Mouse (Mus musculus) midbrain, embryonic 14.5 days (tissue): Measurements from ENCODE around the gene Phtf1. TPM values are rescaled to one million over a fixed set of nuclear protein-coding genes. Genes with fewer than 3 reads are reported as not detected.

ENCODE experiments used
- ATAC-seq: fragments of 200-750 bp; cut with Nextera tagmentation; 2 replicates; pipeline ENCODE4 v1.8.0; 2017; ENCODE audit warnings: moderate number of reproducible peaks, moderate library complexity; ENCODE audit not compliant: low FRiP score, low TSS enrichment
- DNase-seq: peaks from one replicate; pipeline ENCODE4 v3.0.0-alpha.2; 2015
- H3K27ac ChIP-seq: fragments of 300-500 bp; sonication (generic); replicated peaks from 2 replicates; pipeline ENCODE4 v1.5.1; 2014; ENCODE audit warnings: mild to moderate bottlenecking, low read depth, low read length, moderate library complexity
- H3K27me3 ChIP-seq: fragments of 300-500 bp; sonication (generic); 2 replicates; pipeline ENCODE4 v1.6.1; 2014; ENCODE audit warnings: low read length, control low read depth, mixed read lengths; ENCODE audit not compliant: control insufficient read depth, insufficient read depth
- H3K36me3 ChIP-seq: fragments of 300-500 bp; sonication (generic); 2 replicates; pipeline ENCODE4 v1.6.1; 2014; ENCODE audit warnings: low read length, control low read depth; ENCODE audit not compliant: control insufficient read depth, insufficient read depth
- H3K4me1 ChIP-seq: fragments of 300-500 bp; sonication (generic); 2 replicates; pipeline ENCODE4 v1.6.1; 2014; ENCODE audit warnings: mild to moderate bottlenecking, antibody characterized with exemption, low read length, control low read depth; ENCODE audit not compliant: control insufficient read depth, insufficient read depth
- H3K4me2 ChIP-seq: fragments of 300-500 bp; sonication (generic); 2 replicates; pipeline ENCODE4 v1.6.1; 2014; ENCODE audit warnings: mild to moderate bottlenecking, low read length, moderate library complexity
- H3K4me3 ChIP-seq: fragments of 300-500 bp; sonication (generic); replicated peaks from 2 replicates; pipeline ENCODE4 v1.5.1; 2014; ENCODE audit warnings: low read depth, low read length
- H3K9ac ChIP-seq: fragments of 300-500 bp; sonication (generic); replicated peaks from 2 replicates; pipeline ENCODE4 v1.6.1; 2014; ENCODE audit warnings: mild to moderate bottlenecking, low read length, moderate library complexity
- H3K9me3 ChIP-seq: fragments of 300-500 bp; sonication (generic); 2 replicates; pipeline ENCODE4 v1.6.1; 2016; ENCODE audit warnings: low read length, control low read depth, mixed read lengths; ENCODE audit not compliant: control insufficient read depth
- WGBS: fragments of 180-500 bp; shearing (Covaris S2); extraction: QIAGEN DNeasy Blood & Tissue Kit; methylation state at CpG from one replicate; pipeline ENCODE4 v1.1.7; 2014; 5-methylcytosine and 5-hydroxymethylcytosine counted together
- polyA plus RNA-seq: library from polyadenylated mRNA; unstranded; fragments of >200 nt; fragmentation: Nextera tagmentation; extraction: Ambion mirVana; gene quantifications from 2 replicates; pipeline ENCODE4 v1.2.1, GENCODE M21; 2014

Gene Phtf1
- polyA plus RNA-seq: 24.7 and 35.9 TPM in 2 replicates

DNA sequence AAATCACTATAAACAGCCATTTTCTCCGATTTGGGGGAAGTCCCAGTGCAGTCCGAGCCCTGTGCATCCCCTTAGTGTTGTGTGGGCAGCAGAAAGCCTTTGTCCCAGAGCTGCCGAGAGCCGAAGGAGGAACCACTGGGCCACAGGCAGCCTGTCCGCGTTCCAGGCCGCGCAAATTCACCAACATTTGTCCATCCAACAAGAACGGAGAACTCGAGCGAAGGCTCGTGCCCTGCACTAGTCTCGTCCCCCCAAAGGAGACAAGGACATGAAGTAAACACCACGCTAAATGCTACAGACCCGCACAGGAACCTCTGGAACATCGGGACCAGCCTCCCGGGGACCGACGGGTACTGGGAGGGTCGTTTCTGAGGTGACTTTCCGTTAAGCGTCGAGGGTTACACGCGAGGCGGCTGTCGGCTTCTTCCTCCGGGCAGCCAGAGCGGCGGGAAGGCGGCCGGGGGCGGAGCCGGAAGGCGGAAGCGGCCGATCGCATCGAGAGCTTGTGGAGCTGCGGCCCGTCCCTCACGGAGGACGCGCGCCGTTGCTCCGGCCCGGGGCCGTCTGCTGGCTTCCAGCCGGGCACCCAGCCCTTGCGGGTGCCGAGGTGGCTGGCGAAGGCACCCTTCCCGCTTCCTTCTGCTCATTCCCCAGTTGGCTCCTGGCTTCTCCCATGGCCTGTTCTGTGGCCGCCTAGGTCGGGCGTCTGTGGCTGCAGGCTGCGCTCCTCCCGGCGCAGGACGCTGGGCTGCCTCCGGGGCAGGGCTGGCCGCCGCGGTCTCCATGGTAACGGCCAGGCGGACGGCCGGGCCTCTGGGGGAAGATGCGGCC, at the start of gene Phtf1:
Gene Phtf1 (plus strand): TSS at position 250 of the 831 bp plus-strand sequence.
- under 1% methylated on average over 70 of the region's 70 CpGs for WGBS
- ATAC-seq: peak; percentile 96
- H3K4me3 ChIP-seq: peak within 1 kb of the TSS; percentile 88

DNA sequence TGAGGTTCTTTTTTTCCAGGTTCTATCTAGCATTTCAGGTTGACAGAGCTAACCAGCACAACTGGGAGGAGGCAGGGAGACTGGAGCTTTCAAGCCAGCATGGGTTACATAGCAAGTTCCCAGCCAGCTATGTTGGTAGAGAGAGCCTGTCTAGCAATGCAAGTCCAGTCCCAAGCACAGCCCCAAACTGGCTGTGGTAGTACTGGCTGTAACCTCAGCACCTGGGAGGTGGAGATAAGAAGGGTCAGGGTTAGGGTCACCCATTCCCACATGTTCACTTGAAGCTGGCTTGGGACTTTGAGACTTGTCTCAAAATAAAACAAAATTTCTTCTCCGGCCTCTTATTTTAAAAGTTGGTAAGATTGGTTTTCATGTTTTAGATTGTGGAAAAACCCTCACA, 47.8 kb upstream of the Phtf1 start:
- ATAC-seq (no peak), DNase-seq (no peak)
- Histone ChIP-seq H3K4me2 (no peak overlapping the region), H3K9me3 (no peaks in the 10 kb centered on the region), H3K4me3 (no peak overlapping the region), H3K36me3 (no peaks in the 10 kb centered on the region), H3K4me1 (peaks cover 24% of the 10 kb centered on the region), H3K9ac (no peak overlapping the region), H3K27me3 (no peaks in the 10 kb centered on the region), H3K27ac (no peak overlapping the region)
- 98% methylated on average over 1 of the region's 1 CpGs for WGBS

More for the DNA sequence above, at the start of gene Phtf1:
- Histone ChIP-seq H3K27me3 (no peaks in the 10 kb centered on the region), H3K4me2 (peak within 1 kb of the TSS; percentile 88), H3K4me1 (peaks cover 21% of the 10 kb centered on the region), H3K36me3 (peaks cover 20% of the 10 kb centered on the region), H3K27ac (peak within 1 kb of the TSS; percentile 98), H3K9me3 (no peaks in the 10 kb centered on the region), H3K9ac (peak within 1 kb of the TSS; percentile 95)
- peak; percentile 92 for DNase-seq

DNA sequence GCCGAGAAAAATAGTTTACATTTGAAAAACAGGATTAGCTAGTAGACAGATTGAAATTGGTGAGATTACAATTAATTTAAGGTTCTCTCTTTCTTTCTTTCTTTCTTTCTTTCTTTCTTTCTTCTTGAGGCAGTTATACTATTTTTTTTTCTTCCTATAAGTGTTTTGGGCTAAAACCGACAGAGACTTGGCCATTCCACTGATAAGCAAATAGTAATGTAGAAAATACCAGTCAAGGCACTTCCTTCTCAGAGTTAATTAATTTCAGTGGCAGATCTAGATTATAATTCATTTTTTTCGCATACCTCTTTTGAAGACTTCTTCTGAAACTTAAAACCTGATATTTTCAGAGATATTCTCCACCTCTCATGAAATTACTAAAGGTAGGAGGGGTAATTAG, 42.6 kb upstream of the Phtf1 start:
- Histone ChIP-seq H3K4me2 (no peak overlapping the region), H3K9me3 (no peaks in the 10 kb centered on the region), H3K27me3 (no peaks in the 10 kb centered on the region), H3K4me1 (peaks cover 13% of the 10 kb centered on the region; the same call in 1 of the 2 replicates), H3K27ac (no peak overlapping the region), H3K36me3 (peaks cover 8% of the 10 kb centered on the region; the same call in 1 of the 2 replicates), H3K4me3 (no peak overlapping the region), H3K9ac (no peak overlapping the region)
- DNase-seq (no peak), ATAC-seq (no peak)
- WGBS: 59% methylated on average over 3 of the region's 3 CpGs

DNA sequence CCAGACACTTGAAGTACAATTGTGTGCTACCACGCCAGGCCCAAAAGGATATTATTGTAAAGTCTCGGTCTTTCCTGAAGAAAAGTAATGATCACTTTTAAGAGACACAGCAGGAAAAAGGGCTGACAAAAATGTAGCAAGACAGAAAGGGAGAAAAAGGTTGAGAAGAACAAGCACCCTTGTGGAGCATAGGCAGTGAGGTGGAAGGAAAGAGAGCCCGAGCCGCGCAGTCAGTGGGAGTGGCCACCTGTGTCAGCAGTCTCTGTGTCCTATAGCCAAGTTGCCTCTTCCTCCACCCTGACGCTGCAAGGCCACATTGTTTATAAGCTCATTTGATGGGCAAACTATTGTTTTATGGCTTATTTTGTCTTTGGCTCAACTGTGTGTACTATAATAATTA, 40.4 kb upstream of the Phtf1 start:
- Histone ChIP-seq H3K9ac (no peak overlapping the region), H3K27me3 (no peaks in the 10 kb centered on the region), H3K4me3 (no peak overlapping the region), H3K9me3 (no peaks in the 10 kb centered on the region), H3K36me3 (peaks cover 15% of the 10 kb centered on the region), H3K4me2 (no peak overlapping the region), H3K27ac (no peak overlapping the region), H3K4me1 (peaks cover 11% of the 10 kb centered on the region; the same call in 1 of the 2 replicates)
- ATAC-seq (no peak), DNase-seq (no peak)
- WGBS: 72% methylated on average over 6 of the region's 6 CpGs

DNA sequence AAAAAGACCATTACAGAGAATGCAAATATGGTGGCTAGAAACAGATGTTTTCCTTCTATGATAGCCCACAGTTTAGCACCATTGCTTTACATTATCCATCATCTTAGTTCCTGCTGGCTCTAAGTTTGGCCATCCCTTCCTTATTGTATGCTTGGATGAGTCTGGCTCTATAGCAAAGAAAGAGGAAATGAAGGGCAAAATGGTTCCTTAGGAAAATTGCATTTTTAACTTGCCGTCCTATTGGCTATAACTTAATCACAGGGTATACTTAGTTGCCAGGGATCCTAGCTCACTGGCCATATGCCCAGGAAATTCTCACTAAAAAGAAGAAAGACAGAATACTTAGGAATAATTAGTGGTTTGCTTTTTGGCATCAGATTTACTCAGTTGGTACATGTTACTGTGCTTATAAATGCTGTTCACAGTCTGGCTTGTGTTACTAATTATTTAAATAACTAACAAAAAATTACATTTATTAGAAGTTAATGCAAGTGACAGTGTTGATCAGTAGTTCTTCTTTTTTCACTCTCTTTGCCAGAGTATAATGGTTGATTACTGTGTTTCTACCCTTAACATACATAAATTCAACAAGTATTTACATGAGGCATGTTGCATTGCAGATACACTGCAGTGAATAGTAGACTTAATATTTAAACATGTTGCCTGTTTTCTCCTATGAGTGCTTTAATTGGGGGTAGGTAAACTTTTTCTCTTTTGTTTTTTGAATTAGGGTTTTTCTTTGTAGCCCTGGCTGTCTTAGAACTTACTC, 22.9 kb upstream of the Phtf1 start:
- Histone ChIP-seq H3K9ac (no peak overlapping the region), H3K36me3 (no peaks in the 10 kb centered on the region), H3K9me3 (no peaks in the 10 kb centered on the region), H3K27me3 (no peaks in the 10 kb centered on the region), H3K4me2 (no peak overlapping the region), H3K4me3 (no peak overlapping the region), H3K4me1 (no peaks in the 10 kb centered on the region), H3K27ac (no peak overlapping the region)
- peak; percentile 43 for DNase-seq
- ATAC-seq: no peak
- WGBS: 87% methylated on average over 1 of the region's 1 CpGs

DNA sequence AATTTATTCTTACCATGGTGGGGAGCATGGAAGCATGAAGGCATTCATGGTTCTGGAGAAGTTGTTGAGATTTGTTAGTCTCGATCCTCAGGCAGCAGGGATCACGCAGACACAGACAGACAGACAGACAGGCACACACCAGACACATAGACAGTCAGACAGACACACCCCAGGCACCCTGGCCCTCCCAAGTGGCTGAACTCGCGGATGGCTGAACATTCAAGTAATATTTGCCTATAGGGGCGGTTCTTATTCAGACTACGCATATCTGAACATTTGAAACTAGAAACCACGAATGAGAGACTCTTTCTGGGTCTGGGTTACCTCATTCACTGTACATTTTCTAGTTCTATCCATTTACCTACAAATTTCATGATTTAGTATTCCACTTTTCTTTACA, 19.2 kb upstream of the Phtf1 start:
- H3K9ac ChIP-seq: no peak overlapping the region

DNA sequence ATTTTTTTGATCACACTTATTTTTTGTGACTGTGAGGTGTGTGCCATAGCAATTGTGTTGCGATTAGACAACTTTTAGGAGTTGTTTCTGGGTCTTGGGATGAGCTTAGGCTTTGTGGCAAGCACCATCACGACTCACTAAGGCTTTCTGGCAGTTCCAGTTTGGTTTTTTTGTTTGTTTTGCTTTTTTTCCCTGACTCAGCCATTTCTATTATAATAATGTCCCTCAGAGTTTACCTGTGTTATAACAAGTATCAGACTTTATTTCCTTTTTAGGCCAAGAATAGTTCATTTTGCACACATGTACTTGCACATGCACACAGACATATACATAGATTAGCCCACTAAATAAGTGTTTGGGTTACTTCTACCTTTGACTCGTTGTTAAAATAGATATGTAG, 7.3 kb upstream of the Phtf1 start:
- no peak for ATAC-seq
- no peaks in the 10 kb centered on the region for H3K27me3 ChIP-seq
- no peak overlapping the region for H3K27ac ChIP-seq
- H3K4me3 ChIP-seq: no peak overlapping the region
- no peak overlapping the region for H3K9ac ChIP-seq
- H3K4me2 ChIP-seq: no peak overlapping the region
- peaks cover 36% of the 10 kb centered on the region for H3K36me3 ChIP-seq
- DNase-seq: no peak
- H3K9me3 ChIP-seq: no peaks in the 10 kb centered on the region
- WGBS: 93% methylated on average over 3 of the region's 3 CpGs
- H3K4me1 ChIP-seq: no peaks in the 10 kb centered on the region

More for the DNA sequence above, 19.2 kb upstream of the Phtf1 start:
- ATAC-seq (no peak), DNase-seq (no peak)
- no peaks in the 10 kb centered on the region for H3K9me3 ChIP-seq
- H3K36me3 ChIP-seq: no peaks in the 10 kb centered on the region
- no peak overlapping the region for H3K27ac ChIP-seq
- H3K4me3 ChIP-seq: no peak overlapping the region
- H3K4me1 ChIP-seq: no peaks in the 10 kb centered on the region
- WGBS: 86% methylated on average over 7 of the region's 7 CpGs
- no peaks in the 10 kb centered on the region for H3K27me3 ChIP-seq
- H3K4me2 ChIP-seq: no peak overlapping the region

DNA sequence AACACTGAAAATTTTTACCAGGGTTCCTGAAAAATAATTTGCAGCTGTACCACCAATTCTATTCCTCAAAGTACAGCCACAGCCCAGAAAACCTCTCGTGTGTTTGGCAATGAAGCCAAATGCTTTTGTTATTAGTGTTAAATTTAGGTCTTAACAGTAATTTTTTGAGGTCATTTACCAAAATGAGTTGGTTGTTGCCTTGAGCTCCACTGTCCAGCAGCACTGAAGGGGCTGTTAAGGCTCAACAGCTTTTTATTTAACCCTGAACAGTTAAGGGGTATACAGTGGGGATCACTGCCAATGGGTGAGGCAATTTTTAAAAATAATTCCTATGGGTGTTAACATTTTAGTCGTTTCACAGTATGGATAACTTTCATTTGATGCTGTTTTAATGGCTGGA, 679 bp upstream of the Phtf1 start:
- Histone ChIP-seq H3K4me2 (peak overlapping the region; percentile 88), H3K27ac (peak overlapping the region; percentile 98), H3K9me3 (no peaks in the 10 kb centered on the region), H3K4me3 (peak overlapping the region; percentile 88), H3K36me3 (peaks cover 23% of the 10 kb centered on the region), H3K4me1 (peaks cover 21% of the 10 kb centered on the region), H3K9ac (peak overlapping the region; percentile 95), H3K27me3 (no peaks in the 10 kb centered on the region)
- ATAC-seq: no peak
- DNase-seq: no peak
- WGBS: 16% methylated on average over 2 of the region's 2 CpGs
